Mouse (Mus musculus): ENCODE results near the gene Atg9b.
"Not testable (repeated sequence)": the region's sequence is repeated elsewhere in the genome, so short reads cannot be mapped to it uniquely, and the experiment has no call there.

The Atg9b gene

DNA sequence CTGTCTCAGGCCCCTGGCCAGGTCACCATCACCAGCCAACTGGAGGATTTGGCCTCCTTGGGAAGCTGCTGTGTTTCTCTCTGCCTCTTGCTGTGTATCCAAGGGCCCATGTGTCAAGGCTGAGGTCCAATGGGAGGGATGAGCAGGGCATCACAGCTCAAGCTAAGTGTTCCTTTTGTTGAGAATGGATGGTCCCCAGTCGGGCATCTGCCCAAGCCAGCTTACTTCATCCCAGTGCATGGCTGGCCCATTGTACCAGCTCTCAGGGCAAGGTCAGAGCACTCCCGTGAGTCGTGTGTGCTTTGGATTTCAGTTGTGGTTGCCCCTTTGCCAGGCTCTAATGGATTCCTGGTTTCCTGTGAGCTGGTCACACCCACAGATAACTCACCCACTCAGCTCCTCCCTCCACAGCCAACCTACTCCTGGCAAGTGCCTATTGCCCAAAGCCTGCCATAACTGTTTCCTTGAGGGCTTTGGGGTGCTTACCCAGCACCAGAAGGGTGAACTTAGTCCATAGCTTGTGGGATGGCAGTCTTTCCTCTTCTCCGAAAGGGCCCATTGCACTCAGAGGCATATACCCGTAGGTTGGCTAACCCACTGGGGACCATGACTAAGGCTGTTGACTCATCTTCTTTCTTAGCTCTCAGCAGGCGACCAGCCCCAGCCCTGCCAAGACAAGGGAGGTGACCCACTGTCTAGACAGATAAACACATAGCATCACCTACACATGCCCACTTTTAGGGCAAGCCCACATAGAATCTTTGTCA lies 12.8 kb upstream of the Atg9b start:
- DNase-seq (ENCODE audit: low spot score), result no peak

DNA sequence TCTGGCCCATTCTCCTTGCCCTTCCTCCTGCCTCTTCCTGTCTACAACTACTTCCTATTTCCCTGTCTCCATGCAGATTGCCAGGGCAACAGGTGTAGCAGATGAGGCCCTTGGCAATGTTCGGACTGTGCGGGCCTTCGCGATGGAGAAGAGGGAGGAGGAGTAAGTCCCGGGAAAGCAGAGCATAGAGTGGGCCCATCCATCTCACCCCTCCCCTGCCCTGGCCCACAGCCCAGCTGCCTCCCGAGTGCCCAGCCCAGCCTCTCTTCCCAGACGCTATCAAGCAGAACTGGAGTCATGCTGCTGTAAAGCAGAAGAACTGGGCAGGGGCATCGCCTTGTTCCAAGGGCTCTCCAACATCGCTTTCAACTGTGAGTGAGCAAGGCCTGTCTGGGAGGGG lies 10.0 kb upstream of the Atg9b start:
- no peak for DNase-seq (ENCODE audit: low spot score)

DNA sequence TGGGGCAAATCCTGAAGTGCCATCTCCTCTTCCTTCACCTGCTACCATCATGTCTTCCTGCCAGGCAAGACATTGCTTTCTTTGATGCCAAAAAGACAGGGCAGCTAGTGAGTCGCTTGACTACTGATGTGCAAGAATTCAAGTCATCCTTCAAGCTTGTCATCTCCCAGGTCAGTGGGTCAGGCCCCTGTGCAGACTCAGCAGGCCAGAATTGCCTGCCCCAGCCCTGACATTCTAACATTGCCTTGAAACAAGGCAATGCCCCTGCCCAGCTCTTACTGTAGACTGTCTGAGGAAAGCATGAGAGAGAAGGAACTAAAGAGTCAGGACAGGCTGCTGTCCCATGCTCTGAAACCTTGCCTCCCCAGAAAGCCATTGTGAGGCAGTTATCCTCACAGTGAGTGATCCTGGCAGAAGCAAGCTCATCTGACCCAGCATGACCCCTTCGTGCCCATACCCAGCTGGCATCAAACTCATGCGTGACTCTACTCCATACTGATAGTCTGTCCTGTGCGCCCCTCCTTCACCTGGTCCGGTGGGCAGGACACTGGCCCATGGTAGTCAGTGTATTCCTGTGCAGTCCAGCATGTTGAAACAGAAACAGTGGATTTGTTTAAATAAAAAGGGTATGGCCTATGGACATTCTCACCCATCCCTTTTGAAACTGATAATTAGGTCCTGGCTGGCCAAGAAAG lies 9.1 kb upstream of the Atg9b start:
- DNase-seq (ENCODE audit: low spot score), result no peak

- no peak for DNase-seq (ENCODE audit: low spot score)
These were observed 8.4 kb upstream of the Atg9b start for GRCm38 (mm10) chr5:24400362-24400761.

DNA sequence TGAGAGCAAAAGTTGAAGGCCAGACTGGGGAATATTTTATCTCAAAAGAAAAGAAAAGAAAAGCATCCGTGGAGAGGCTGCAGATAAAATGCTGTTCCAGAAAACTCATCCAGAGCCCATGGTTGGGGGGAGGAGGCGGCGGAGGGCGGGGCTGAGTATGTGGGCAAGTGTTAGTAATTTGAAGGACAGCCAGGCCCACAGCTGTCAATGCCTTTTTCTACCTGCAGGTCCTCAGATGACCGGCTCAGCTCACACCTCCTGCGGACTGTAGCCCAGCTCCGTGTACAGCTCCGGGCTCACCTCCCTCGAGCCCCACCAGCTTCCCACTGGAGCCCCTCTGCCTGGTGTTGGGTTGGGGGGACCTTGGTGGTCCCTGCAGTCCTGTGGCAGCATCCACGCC lies 7.7 kb upstream of the Atg9b start:
- DNase-seq (ENCODE audit: low spot score), result no peak

- DNase-seq (ENCODE audit: low spot score), result not testable (repeated sequence)
These were observed 4.3 kb upstream of the Atg9b start for GRCm38 (mm10) chr5:24396254-24396653.

GRCm38 (mm10) chr5:24394165-24394894 lies 2.4 kb upstream of the Atg9b start:
- DNase-seq (ENCODE audit: low spot score), result peak; percentile 91

- DNase-seq (ENCODE audit: low spot score), result peak; percentile 67
These were observed 1.6 kb upstream of the Atg9b start, which contains the start of gene Abcb8 for GRCm38 (mm10) chr5:24393392-24393997. Gene Abcb8, plus strand, starts transcription at chr5:24393663.

DNA sequence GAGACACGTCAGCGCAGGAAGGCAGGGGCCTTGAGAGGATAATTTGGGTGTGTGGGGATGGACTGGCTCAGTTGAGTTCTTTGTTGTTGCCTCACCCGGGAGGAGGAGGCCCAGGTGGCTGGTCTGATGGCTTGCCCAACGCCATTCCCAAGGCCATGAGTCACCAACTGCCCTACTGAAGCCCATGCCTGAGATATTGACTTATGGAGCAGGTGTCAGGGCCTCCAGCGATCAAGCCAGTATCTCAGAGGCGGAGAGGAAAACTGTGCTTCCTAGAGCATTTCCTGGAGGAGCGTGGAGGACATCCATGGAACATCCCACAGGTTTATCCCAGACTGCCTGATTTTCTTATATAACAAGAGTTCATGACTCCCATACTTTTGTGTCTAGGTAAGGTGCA lies 781 bp upstream of the Atg9b start:
- DNase-seq (ENCODE audit: low spot score), result no peak

DNA sequence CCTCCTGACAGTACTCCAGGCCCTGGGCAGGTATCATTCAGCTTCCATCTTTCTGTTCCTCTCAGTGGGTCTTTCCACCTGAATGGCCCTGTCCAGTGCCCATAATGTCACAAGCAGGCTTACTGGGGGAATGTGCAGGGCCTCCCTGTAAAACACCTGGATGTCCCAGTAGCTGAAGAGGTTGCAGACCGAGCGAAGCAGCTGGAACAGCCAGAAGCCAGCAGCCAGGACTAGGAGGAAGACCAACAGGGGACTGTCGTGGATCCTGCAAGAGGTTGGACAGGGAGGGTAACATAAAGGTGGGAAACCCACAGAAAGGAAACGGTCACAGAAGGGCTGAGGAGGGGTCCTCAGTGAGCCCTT lies 2.3 kb downstream of the Atg9b start:
- DNase-seq (ENCODE audit: low spot score), result no peak

- no peak for DNase-seq (ENCODE audit: low spot score)
These were observed 2.8 kb downstream of the Atg9b start for GRCm38 (mm10) chr5:24389011-24389657.

DNA sequence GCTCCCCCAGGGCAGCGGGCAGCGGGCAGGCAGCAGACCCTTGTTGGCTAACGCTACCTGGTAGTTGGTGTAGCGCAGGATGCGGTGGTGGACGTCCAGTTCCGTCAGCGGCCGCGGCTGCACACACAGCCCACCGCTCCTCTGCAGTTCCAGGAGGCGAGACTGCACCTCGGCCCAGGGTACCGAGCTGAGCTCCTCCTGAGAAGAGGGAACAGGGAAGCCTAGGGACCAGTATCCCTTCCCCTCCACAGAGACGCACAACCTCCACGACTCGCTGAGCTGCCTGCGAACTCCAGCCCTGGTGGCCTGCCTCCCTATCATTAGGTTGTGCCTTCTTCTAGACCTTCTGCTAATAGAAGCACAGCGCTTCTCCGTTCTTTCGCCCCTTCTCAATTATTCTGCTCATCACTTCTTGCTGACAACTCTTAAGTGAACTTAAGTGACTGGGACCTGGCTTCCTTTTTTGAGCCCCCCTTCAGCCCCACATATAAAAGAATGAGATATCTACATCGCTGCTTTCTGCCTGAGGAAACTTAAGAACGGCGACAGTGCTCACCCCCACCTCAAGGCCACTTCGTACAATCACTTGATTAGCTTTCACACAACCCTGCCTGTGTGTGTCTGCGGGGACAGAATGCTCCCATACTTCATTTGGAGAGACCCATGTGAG lies 3.6 kb downstream of the Atg9b start:
- no peak for DNase-seq (ENCODE audit: low spot score)

DNA sequence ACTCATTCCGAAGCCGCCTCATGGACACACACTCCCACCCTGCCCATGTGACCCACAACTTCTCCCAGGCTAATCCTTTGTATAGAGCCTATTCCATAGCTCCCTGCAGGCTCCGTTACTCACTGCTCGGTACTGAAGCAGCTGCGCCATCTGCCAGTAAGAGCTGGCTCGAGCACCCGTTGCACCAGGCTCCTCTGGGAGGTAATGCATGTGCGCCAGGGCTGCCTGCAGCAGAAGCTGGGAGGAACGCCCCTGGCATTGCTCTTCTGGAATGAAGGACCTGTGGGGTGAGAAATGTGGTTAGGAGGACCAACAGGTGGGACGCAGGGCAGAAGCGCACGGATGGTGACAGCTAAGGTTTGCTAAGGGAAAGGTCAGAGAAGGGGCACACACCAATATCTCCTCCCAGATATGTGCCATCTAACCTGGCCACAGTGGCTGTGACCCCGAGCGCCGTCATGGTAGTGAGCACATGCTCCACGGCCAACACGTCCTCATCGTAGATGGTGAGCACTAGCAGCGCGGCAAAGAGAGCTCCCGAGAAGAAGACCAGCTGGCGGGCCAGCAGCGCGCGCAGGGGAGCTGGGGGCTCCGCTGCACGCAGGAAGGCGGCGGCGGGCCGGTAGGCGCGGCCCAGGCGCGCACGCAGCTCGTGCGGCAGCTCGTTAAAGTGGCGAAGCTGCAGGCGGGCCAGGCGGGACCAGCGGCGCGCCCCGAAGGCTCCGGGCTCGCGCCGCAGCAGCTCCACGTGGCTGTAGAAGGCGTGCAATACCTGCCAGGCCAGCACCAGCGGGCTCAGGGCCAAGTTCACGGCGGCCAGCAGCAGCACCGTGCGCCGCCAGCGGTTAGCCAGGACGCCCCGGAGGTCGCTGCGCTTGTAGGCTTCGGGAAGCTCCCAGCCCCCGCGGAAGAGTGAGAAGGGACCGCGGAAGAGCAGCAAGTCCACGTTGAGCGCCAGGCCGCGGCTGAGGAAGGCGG lies 4.4 kb downstream of the Atg9b start:
- DNase-seq (ENCODE audit: low spot score), result peak; percentile 69

DNA sequence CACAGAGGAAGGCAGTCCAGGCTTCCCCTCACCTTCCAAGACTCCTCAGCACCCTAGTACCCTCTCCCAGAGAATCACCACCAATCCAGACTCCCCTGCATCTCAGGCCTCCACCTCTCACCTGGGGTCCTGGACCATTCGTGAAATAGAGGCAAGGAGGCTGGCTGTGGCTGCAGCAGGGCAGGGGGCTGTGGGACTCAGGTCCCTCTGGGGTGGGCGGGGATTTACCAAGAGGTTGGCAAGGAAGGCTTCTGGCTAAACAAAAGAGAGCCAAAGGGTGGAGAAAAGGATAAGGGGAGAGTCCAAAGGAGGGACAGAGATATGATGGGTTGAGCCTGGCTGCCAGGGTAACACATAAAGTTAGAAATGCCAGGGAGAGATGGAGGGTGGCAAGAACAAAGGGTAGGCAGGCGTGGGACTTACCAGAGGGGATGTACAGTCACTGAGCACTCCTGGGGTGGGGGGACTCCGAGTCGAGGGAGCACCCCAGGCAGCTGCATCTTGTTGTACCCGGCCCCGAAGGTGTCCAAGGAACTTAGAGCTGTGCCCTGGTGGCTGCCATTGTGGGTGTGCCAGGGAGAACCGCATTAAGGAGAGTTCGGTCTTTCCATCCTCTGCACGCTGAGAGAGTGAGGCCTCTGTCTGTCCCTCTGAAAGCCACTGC lies 5.9 kb downstream of the Atg9b start:
- DNase-seq (ENCODE audit: low spot score), result no peak

GRCm38 (mm10) chr5:24385374-24385773 lies 6.6 kb downstream of the Atg9b start:
- no peak for DNase-seq (ENCODE audit: low spot score)

- no peak for DNase-seq (ENCODE audit: low spot score)
These were observed 7.5 kb downstream of the Atg9b start for GRCm38 (mm10) chr5:24384407-24384806.

GRCm38 (mm10) chr5:24383026-24383859 lies 8.7 kb downstream of the Atg9b start:
- peak; percentile 91 for DNase-seq (ENCODE audit: low spot score)

GRCm38 (mm10) chr5:24381988-24382387 lies 10.0 kb downstream of the Atg9b start:
- DNase-seq (ENCODE audit: low spot score), result no peak

DNA sequence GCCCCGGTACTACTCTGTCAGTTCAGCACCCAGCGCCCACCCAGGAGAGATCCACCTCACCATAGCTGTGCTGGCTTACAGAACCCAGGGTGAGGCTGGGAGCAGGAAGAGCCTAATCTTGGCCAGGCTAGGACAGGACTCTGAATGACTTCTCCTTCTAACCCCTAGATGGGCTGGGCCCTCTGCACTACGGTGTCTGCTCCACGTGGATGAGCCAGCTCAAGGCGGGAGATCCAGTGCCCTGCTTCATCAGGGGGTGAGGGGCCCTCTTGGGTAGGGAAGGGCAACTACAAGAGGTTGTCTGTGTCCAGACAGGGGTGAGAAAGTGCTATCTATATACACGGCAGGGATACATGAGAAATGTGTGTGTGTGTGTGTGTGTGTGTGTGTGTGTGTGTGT lies 10.5 kb downstream of the Atg9b start:
- no peak for DNase-seq (ENCODE audit: low spot score)

All from ovary, postnatal 36 days (tissue).